Mouse (Mus musculus): ENCODE data around the gene Tsen15.
"Not testable (repeated sequence)": the region's sequence is repeated elsewhere in the genome, so short reads cannot be mapped to it uniquely, and the experiment has no call there.

Gene Tsen15

DNA sequence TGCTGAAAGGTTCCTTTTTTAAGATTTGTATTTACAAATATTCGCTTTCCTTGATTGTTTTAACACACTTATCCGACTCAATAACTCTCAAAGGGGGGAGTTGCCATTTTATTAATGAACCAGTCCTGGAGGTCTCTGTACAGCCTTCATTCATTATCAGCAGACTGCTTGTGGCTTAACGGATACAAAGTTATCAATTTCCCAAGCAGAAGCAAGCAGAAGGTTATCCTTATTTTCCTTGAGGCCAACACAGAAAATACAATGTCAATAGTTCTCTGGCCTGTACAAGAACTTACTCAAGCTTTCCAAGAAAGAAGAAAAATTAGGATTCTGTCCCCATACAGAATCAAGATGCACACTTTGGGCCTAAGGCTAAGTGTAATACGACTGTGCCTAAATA is 795 bp downstream of the Tsen15 start:
- in situ Hi-C loops (cut with MseI, MboI) = not testable (repeated sequence)

DNA sequence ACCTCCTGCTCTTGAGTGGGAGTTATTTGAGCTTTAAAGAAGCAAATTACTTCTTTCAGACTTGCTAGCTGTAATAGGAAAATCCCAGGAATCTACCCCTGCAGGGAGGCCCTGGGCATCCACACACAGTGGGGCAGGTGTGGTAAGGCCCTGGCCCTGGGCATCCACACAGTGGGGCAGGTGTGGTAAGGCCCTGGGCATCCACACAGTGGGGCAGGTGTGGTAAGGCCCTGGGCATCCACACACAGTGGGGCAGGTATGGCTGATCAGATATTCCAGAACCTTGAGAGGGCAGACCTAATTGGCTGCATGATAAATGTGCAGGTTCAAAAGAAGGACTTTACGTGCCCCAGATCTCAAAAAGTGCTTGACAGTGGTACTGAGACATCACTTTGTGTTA is 1.9 kb downstream of the Tsen15 start:
- in situ Hi-C loops (cut with MseI, MboI) = no loop called here

DNA sequence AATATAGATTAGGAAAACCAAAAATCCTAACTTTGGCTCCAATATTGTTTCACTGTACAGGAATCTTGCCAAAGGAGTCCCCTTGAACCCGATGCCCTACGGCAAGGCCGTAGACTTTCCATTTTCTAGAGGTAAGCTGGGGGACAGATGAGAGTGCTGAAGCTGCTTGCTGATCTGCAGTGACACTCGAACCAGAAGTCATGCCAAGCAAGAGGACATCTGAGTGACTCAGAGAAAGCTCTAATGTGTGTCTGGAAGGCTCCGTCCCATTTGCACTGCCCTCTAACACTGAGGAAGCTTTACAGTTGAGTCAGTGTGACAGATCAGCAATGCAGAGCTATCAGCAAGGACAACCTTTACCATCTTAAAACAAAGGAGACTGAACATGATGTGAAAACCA is 8.2 kb downstream of the Tsen15 start:
- in situ Hi-C loops (cut with MseI, MboI) = no loop called here

DNA sequence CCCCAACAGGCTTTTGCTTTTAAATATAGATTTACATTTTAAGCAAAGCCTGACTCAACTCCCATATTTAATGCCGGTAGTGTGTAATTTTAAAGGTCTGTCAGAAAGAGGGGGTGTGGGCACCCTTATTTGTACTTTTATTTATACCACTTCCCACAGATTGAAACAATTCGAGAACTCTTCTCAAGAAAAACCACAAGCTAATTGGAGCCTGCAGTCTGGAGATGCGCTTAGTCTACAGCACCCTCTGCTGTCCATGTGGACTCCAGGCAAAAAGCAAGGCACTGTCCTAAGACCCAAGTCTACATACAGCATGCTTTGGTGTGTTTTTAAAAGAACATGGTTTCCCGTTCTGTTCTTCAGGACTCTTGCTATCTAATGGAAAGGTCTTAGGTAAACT is 17.3 kb downstream of the Tsen15 start:
- in situ Hi-C loops (cut with MseI, MboI) = no loop called here

DNA sequence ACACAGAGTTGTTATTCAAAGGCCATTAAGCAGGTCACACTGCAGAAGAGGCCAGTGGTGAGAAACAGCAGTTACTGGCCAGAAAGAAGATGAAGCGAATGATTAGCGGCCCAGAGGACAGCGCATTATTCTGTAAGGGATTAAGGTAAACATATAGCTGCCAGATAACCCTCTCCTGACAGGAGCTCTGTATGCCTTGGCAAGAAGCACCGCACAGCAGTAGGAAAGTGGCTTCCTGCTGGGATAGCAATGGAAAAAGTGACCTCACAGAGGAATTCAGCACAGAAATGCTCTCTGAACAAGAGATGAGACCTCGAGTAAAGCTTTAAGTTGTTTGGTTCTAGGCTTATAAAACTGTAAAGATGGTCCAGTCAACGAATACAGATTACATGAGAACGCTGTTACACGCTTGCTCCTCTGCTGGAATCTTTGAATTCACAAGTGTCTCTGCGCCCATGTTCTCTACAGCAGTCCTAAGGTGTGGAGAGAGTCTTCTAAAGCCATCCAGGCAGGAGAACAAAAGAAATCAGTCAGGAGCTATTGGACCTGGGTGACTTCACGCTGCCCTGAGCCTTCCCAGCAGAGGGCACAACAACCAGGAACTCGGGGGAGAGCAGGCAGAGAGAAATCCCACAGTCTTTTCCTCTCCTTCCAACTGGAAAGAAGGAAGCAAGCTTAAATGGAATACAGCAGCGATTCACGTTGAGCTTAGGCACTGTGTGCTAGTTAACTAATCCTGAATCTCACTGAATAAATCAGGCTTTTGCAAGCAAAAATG is 18.0 kb downstream of the Tsen15 start:
- in situ Hi-C loops (cut with MseI, MboI) = no loop called here

DNA sequence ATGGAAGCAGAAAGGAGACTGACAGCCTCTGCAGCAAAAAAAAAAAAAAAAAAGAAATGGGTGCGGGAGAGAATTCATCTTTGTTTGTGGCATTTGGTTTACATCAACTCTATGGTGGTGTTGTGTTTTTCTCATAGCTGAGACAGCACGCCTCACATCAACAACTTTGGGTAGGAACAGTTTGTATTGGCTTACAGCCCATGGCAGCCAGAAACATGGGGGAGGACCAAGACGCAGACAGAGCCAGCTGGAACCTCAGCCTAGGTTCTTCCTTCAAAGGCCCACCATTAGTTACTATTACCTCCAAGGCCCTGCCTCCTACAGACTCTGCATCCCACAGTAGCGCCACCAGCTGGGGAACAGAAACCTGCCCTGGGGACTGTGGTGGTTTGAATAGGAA is 29.8 kb downstream of the Tsen15 start:
- in situ Hi-C loops (cut with MseI, MboI) = no loop called here

DNA sequence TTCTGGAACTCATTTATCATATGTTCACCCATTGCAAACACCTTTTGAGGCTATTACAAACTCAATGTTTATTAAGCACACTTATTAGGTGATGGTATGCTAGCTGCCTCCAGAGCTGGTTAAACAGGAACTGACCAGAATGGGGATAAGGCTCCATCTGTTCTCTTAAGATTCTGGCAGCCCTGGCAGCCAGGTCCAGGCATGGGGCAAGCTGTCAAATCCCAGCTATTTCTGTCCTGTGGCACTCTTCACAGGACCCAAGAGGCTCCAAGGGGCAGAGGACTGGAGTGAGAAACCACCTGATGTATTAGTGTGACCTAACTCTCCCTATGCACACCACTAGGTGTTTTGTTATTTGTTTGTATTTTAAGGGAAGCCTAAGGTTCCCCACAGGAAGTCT is 38.5 kb downstream of the Tsen15 start:
- in situ Hi-C loops (cut with MseI, MboI) = no loop called here

DNA sequence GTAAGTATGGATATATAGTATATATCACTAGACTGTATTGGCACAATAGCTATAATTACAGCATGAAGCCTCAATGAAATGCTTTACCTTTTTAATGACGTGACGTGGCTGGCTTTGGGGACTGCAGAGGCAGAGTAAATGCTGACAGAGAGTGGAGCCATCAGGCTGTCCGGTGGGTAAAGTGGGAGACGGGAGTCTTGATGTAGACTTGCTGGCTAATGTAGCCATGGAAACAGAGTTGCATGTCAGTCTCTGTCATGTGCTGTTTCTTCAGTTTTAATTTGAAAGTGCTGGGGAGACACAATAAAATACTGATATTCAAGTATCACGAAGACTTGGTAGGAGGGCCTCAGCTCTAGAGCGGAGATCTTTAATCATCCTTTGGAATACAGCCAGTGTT is 62.5 kb downstream of the Tsen15 start:
- in situ Hi-C loops (cut with MseI, MboI) = no loop called here
